Mouse (Mus musculus): Measurements from ENCODE around the gene Thoc6. TPM values are rescaled to one million over a fixed set of nuclear protein-coding genes. Genes with fewer than 3 reads are reported as not detected.

Gene Thoc6
- total RNA-seq, 2 experiments from 2014 or later, result 5.3 to 7.0 TPM

DNA sequence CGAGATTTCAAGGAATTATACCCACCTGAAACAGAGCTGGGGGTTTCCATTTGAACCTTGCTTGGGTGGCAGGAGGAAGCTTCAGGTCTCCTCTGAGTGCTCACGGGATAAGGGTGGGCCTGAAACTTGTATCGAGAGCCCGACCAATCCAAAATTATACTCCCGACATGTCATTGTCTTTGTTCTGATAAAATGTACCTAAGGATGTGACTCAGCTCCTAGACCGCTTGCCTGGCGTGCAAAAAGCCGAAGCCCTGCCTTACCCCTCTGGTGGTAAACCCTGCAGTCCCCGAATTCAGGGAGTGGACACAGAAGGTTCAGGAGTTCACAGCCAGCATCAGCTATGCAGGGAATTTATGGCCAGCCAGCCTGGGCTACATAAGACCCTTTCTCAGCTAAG lies 6.7 kb upstream of the Thoc6 start:
- DNase-seq (ENCODE audit: low spot score in 2 of 2), result no peak

DNA sequence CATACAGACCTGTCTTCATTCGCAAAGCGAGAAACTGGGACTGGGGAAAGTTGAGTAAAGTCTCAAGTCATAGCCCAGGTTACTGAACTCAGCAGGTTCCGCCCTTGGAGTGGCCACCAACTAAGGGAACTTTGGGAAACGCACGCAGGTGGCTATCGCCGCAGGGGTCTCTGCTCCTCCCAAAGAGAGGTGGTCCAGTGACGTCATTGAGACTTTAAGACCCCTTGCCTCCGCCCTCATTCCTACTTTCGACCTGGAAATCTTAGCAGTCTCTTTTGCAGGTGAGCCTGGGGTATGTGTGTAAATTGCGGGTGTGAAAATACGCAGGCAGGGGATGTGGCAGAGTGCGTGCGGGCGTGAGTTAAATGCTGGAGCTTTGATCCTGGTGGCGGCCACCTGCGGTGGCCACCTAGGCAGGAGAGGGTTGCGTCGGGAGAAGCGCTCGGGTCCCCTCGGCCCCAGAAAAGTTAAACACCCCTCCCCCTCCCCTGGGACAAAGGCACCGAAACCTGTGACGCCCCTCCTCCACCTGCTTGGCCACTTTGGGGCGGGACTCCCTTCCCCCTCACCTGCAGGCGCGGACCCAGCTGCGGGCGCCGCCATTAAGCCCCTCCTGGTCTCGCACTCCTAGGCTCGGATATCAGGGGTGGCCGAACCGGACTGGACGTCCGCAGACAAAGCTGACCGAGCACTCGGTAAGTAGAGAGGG lies 5.6 kb upstream of the Thoc6 start, which contains the start of gene Cldn6:
Cldn6 (plus strand) TSS at position 123 of the 709 bp plus-strand sequence.
- intact Hi-C loops (cut with DNase I), result no loop called here
- no peak for DNase-seq (ENCODE audit: low spot score in 2 of 2)

More for the DNA sequence above, 6.7 kb upstream of the Thoc6 start:
- intact Hi-C loops (cut with DNase I), result no loop called here

DNA sequence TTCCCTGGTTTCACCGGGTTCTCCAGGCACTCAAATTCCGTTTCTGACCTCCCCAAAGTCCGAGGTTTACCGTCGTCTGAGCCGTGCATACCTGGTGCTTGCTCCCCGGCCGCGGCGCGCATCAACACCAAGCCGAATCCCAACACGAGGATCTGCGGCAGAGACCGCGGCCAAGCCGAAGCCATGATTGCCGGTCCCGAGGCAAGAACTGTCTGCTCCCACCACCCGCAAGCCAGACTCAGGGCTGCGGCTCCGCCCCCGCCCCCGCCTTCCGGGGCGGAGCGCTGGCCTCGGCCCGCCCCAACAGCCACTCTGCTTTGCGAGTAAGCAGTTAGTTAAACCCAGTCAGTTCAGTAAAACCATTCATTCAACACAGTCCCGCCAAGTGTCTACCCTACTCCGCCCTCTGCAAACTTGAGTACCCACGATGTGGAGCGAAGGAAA lies 3.6 kb upstream of the Thoc6 start, which contains the start of gene Tnfrsf12a:
Tnfrsf12a (minus strand) TSS at position 233 of the 444 bp plus-strand sequence.
- intact Hi-C loops (cut with DNase I), result no loop called here
- peak; percentile 74 to 84 for DNase-seq (ENCODE audit: low spot score in 2 of 2)

DNA sequence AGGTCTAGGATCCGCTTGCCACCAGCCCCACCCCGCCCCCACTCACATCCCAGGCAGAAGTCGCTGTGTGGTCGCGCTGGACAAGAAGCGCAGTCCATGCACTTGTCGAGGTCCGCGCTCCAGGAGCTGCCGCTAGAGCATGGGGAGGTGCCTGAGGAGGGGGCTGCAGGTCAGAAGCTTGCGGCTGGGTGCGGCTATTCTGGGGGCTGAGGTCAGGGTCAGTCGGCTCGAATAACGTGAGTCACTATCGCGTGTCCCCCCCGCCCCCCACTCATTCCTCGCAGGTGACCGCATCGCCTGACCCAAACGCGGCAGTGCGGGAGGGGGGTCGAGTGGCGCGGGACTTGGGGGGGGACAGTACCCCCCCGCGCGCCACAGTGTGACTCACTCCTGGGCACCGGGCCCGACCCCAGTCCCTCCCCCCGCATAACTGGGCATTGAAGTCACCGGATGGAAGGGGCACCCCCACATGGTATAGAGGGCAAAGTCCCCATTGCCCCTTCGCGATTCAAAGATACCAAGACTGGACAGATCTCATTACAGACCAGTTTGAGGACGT lies 2.9 kb upstream of the Thoc6 start:
- intact Hi-C loops (cut with DNase I), result no loop called here

DNA sequence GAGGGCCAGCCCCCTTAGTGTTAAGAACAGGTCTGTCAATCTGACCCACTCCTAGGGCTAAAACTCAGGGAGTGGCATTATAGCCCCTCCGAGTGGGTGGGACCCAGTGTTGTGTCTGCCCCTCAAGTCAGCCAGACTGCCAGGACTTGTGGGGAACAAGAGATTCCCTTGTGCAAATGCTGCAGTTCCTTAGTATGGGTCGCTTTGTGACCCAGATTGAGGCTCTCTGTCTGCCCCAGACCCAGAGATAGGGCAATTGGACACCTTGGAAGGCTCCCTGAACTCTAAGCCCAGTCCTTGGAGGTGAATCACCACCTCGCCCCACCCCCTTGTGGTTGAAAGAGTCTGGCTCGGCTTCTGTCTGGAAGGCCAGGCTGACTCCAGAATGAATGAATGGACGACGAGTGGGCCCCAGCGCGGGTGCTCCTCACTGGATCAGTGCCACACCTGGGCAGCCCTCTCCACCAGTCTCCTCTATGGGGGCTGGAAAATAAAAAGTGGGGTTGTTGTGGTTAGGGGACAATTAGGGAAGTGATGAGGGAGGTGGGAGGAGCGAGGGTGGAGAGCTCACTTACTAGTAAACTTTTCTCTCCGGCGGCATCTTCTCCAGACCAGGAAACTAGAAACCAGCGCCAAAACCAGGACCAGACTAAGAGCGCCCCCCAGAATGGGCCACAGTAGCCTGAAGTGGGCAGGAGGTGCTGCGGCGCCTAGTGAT lies 2.0 kb upstream of the Thoc6 start:
- intact Hi-C loops (cut with DNase I), result no loop called here
- peak in 1 of 2 experiments; percentile 32 for DNase-seq (ENCODE audit: low spot score in 2 of 2)

More for the DNA sequence above, 2.9 kb upstream of the Thoc6 start:
- no peak for DNase-seq (ENCODE audit: low spot score in 2 of 2)

DNA sequence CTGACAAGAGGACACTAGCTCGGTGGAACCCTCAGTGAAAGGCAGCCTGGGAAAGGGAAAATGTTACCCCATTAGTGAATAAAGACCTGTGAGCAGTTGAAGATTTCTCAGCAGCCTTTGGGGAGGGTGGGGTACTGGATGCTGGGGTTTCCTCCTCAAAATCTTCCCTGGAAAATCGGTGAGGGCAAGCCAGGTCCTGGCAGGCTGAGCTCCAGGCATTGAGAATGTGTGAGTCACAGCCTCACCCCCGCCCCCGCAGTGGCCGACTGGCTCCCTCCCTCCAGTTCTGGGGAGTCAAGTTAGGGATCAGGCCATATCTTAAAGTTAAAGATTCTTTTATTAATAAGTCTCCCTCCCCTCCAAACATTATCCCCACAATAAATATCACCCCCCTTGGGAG lies 1.4 kb upstream of the Thoc6 start:
- intact Hi-C loops (cut with DNase I), result no loop called here
- no peak for DNase-seq (ENCODE audit: low spot score in 2 of 2)

DNA sequence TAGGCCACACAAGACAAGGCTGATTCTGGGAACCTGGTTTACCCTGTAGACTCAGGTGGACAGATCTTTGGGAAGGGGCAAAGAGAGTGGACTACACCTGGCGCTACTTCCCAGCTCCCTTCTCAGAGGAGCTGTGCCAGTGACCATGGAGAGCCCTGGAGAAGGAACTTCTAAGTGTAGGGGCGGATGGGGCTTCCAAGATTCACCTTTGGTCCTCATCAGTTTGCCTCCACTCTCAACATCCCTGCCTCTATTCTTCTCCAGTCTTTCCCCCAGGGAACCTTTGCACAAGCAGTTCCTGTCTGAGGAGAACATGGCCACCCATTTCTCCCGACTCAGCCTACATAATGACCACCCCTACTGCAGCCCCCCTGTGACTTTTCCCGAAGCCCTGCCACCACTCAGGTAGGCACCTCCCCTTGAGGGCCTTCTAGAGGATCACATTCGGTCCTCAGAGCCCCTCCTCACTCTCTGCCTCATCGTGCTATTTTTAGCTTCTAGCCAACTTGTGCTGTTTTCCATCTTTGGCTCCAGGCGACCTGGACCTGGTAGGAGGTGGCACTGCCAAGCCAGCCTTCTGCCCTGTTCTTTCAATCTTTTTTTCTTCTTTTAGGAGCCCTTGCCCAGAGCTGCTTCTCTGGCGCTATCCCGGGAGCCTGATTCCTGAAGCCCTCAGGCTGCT lies 730 bp upstream of the Thoc6 start:
- intact Hi-C loops (cut with DNase I), result loop anchor here (5.0 kb wide), 1 partner anchor 33 kb away; no protein-coding TSS in a partner anchor
- no peak for DNase-seq (ENCODE audit: low spot score in 2 of 2)

DNA sequence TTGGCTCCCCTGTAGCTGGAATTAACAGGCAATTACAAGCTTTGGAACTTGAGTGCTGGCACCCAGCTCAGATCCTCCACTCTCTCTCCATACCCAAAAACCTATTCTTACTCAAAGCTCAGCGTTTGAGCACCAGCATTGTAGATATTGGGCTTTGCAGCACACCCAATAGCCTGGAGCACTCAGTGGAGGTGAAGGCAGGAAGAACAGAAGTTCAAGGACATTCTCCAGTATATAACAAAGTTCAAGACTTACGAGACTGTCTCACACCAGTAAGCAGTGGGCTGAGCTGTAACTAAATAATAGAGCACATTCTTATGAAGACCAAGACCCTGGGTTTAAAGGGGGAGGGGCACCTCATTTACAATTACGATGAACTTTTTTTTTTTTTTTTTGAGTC lies 921 bp downstream of the Thoc6 start:
- intact Hi-C loops (cut with DNase I), result loop anchor here (5.0 kb wide), 1 partner anchor 35 kb away; no protein-coding TSS in a partner anchor

DNA sequence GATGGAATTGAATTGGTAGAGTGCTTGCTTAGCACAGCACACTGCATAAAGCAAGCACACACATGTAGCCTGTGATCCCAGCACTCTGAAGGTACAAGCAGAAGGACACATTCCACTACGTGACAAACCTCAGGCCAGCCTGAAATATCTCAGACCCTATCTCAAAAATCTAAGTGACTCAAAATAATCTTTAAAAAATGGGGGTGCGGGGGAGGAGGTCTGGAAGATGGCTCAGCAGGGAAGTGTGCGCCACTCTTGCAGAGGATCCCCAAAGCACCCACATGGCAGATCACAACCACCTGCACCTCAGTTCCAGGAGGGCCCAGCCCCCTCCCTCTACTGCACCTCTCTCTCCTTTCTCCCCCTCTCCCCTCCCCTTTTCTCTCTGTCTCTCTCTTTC lies 2.2 kb downstream of the Thoc6 start:
- intact Hi-C loops (cut with DNase I), result loop anchor here (5.0 kb wide), 1 partner anchor 36 kb away; no protein-coding TSS in a partner anchor
- no peak for DNase-seq (ENCODE audit: low spot score in 2 of 2)

More for the DNA sequence above, 921 bp downstream of the Thoc6 start:
- no peak for DNase-seq (ENCODE audit: low spot score in 2 of 2)

DNA sequence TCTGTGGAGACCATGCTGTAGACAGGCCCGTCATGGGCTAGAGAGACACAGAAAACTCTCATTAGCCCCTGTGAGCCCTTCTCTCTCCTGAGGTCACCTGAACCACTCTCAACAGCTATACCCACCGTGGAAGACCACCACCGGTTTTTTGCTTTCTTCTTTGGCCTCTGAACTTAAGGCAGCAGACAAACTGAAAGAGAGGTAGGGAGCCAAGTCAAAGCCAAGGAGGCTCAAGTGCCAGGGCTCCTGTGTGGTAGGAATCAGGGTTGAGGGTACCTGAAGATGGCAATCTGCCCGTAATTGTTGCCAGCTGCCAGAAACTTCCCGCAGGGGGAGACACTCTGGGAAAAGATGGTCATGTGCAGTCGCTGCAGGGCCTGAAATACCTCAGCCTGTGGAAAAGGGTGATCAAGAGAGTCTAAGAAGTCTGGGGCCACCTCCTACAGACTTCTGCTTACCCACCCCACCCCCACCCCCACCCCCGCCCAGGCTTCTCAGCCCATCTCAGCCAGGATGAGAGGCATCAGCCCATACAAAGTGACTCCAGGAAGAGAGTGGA lies 3.1 kb downstream of the Thoc6 start:
- no peak for DNase-seq (ENCODE audit: low spot score in 2 of 2)
- intact Hi-C loops (cut with DNase I), result loop anchor here (5.0 kb wide), 1 partner anchor 37 kb away; no protein-coding TSS in a partner anchor

DNA sequence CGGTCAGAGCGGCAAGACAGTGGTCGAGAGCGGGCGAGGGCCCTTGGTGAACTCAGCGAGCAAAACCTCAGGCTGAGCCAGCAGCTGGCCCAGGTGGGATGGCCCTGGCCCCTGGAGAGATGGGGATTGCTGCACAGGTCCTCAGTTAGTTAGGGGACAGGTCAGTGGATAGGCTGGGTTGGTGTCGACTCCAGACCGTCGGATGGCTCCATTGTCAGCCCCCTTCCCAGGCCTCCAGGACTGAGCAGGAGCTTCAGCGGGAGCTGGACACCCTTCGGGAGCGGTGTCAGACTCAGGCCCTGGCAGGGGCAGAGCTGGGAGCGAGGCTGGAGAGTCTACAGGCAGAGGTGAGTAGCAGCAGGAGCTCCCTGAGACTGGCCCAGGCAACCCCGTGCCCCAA lies 8.2 kb downstream of the Thoc6 start:
- intact Hi-C loops (cut with DNase I), result no loop called here
- no peak for DNase-seq (ENCODE audit: low spot score in 2 of 2)

DNA sequence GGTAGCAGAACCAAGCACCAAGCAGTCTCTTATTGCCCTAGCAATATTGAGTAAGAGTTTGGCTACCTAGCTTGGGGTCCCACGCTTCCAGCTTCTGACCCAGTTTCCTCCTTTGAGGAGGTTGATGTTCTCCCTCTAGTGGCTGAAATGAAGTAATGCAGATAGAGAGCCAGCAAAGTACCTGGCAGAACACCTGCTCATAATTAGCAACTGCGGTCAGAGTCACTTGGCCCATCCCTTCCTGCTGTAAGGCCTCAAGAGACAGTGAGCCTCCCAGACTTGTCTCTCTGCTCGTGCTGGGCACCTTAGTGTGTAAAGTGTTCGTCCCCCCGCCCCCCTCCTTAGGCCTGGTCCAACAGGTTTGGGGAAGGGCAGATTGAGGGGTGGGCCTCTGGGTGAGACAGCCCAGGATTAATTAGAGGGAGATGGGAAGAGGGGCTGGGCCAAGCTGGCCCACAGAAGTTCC lies 9.1 kb downstream of the Thoc6 start:
- DNase-seq (ENCODE audit: low spot score in 2 of 2), result no peak
- intact Hi-C loops (cut with DNase I), result no loop called here

DNA sequence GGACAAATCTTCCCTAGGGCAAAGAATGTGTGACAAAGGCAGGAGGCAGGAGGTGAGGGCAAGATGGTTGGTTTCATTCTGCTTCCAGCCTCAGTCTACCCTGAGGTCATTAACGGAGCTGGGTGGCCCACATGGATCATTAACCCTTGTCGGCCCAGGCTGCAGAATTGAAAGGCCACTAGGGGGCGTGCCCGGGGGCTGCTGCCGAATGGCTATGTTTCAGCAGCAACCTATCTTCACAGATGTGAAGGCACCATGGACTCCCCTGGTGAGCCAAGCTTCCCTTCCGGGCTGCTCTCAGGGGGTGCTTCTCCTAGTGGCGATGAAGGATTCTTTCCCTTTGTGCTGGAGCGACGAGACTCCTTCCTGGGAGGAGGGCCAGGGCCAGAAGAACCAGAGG lies 12.2 kb downstream of the Thoc6 start:
- DNase-seq (ENCODE audit: low spot score in 2 of 2), result no peak
- intact Hi-C loops (cut with DNase I), result no loop called here

DNA sequence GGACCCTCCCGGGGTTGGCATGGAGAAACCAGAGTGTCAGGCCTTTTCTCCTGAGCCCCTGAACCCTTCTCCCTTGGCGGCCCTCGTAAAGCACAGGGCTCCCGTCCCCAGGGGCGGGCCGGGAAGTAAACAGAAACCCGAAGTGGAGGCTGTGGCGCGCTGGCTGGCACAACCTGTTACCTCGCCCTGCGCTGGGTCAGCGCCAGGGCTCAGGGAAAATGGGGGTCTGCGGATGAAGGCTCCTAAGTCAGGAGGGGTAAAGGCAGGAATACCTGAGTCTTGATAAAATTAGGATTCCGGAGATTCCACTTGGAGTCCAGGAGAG lies 12.8 kb downstream of the Thoc6 start:
- intact Hi-C loops (cut with DNase I), result no loop called here
- DNase-seq (ENCODE audit: low spot score in 2 of 2), result no peak

DNA sequence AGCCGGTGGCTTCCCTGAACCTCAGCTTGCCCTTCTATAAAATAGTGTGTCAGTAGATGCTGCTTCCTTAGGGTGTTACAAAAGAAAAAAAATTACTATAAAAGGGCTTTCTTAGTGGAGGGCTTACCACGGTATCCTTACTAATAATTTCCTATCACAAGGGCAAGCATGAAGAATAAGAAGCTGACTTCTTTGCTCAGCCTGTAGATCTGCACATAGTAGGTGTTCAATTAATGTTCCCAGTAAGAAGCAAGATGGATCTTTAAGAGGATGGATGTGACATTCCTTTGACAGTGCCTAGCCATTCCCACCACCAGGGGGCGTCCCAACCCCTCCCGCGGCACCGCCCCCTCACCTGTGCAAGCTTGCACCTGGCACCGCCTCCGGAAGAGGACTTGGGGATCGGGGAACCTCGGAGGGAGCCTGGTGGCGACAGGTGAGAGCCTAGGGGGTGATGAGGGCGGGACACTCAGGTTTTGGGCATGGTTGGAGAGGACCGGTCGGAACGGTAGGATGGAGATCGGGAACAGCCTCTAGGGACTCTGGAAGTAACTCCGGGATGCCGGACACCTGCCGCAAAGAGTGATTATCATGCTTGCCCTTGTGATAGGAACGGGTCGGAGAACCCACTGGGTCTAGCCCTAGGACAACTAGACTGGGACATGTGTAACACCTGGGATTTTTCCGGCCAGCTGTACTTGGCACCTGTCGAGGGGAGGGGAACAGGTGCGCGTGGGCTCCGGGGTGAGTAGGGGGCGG lies 13.4 kb downstream of the Thoc6 start, which contains the start of gene Bicdl2:
Bicdl2 (plus strand) TSS at position 390 of the 759 bp plus-strand sequence.
- DNase-seq (ENCODE audit: low spot score in 2 of 2), result no peak

DNA sequence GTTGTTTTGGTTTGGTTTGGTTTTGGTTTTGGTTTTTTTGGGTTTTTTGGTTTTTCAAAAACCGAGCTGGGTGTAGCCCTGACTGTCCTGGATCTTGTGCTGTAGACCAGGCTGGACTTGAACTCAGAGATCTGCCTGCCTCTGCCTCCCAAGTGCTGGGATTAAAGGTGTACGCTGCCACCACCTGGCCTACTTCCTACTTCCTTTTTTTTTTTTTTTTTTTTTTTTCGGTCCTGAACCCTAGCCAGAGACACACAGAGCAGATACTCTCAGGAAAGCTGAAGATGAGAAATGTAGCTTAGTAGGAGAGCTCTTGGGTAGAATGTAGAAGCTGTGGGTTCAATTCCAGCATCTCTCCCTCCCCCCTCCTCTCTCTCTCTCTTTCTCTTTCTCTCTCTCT lies 15.2 kb downstream of the Thoc6 start:
- no peak for DNase-seq (ENCODE audit: low spot score in 2 of 2)
- intact Hi-C loops (cut with DNase I), result no loop called here

More for the DNA sequence above, 13.4 kb downstream of the Thoc6 start, which contains the start of gene Bicdl2:
- intact Hi-C loops (cut with DNase I), result no loop called here

DNA sequence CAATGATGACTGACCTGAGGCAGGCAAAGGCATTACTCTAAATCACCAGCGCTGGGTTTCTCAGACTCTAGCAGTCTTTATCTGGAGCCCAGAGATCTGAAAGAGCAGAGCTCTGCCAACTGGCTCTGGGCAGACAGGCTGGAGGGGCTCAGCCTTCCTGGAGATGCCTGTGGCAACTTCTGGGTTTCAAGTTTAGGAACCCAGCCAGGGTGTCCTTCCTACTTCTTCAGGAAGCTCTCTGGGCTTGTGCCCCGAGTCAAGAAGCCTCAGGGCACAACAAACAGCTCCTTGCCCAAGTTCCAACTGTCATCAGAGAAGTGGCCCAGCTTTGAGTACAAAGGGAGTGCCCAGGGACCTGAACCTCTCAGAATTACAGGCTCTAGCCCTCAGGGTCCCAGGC lies 19.3 kb downstream of the Thoc6 start:
- intact Hi-C loops (cut with DNase I), result no loop called here
- no peak for DNase-seq (ENCODE audit: low spot score in 2 of 2)

DNA sequence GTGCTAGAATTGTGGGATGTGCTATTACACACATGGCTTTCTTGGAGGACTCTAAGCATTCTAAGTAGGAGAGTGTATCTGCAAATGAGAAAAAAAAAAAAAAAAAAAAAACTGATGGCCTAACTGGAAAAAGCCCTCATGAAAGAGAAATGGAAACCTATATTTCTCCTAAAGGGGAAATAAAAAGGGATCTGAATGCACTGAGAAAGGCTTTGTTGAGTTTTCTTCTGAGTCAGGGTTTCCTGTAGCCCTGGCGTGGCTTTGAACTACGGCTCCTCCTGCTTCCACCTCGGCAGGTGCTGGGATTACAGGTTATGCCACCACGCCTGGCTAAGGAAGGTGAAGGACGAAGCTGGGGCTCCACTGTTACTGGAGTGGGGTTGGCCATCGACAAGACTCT lies 19.7 kb downstream of the Thoc6 start:
- intact Hi-C loops (cut with DNase I), result no loop called here
- DNase-seq (ENCODE audit: low spot score in 2 of 2), result no peak

DNA sequence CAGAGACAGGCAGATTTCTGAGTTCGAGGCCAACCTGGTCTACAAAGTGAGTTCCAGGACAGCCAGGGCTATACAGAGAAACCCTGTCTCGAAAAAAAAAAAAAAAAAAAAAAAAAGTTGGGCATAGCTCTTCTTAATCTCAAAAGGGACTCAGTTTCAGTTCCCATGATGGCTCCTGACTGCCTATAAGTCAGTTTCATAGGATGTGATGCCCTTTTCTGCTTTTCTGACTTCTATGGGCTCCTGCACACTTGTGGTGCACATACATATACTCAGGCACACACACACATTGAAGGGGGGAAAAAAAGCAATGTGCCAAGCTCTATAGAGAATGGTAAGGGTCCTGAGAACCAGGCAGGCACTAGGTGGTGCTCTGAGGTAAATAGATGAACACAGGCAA lies 20.4 kb downstream of the Thoc6 start:
- no peak for DNase-seq (ENCODE audit: low spot score in 2 of 2)
- intact Hi-C loops (cut with DNase I), result no loop called here

Data from left cerebral cortex, postnatal 36 days (tissue).